8 mouse cellular contexts compared by ENCODE assay signal in genomic region chr19:21329770-21330169, GRCm38 (mm10). TPM values are rescaled to one million over a fixed set of nuclear protein-coding genes. Genes with fewer than 3 reads are reported as not detected.
A peak's percentile ranks its signal among the peaks of the same experiment; 100 is the strongest.
DNase-seq lines count a peak whose midpoint lies in the region; ATAC-seq lines count a peak whose summit lies in the region.

No protein-coding gene starts in this region.

- peak; percentile 3 for DNase-seq in adrenal gland, adult 8-10 months
- no peak for DNase-seq in adrenal gland, adult 18-20 months (ENCODE audit: low spot score in 2 of 2)
- DNase-seq in ovary, postnatal 14 days (ENCODE audit: low spot score): peak; percentile 39
- DNase-seq in ovary, adult 18-20 months (ENCODE audit: low spot score): no peak
- peak; percentile 76 to 87 for DNase-seq in heart, postnatal 14 days
- DNase-seq in left cerebral cortex, adult 8-10 months (ENCODE audit: low spot score in 2 of 2): peak; percentile 14 to 27

- intact Hi-C loops in heart, postnatal 14 days (cut with DNase I): no loop called here

- no peak for ATAC-seq in erythroblast, adult 5-6 weeks (replicated peaks; ENCODE audit: low FRiP score, poor library complexity, severe bottlenecking)
- ATAC-seq in megakaryocyte progenitor cell, adult 5-6 weeks (replicated peaks; ENCODE audit: poor library complexity): no peak

RNA-seq across cellular contexts. Expression of gene Zfand5, which starts 57.7 kb away (rescaled TPM):
- 100 to 1,000 TPM; 154 to 233 (median 183) TPM for total RNA-seq in adrenal gland, adult 8-10 months (2022)
- total RNA-seq in adrenal gland, adult 18-20 months (2021): 100 to 1,000 TPM; 175 to 235 TPM
- total RNA-seq in heart, postnatal 14 days (2021): 100 to 1,000 TPM; 112 to 115 TPM
- total RNA-seq in left cerebral cortex, adult 8-10 months (2022): 100 to 1,000 TPM; 146 to 182 (median 163) TPM
- total RNA-seq in erythroblast, adult 5-6 weeks (2015; ENCODE audit: low replicate concordance): 187 and 214 TPM in 2 replicates
- 274 and 279 TPM in 2 replicates for total RNA-seq in erythroblast, adult 5-6 weeks (2017; ENCODE audit: low replicate concordance)
- 134 and 154 TPM in 2 replicates for total RNA-seq in megakaryocyte progenitor cell, adult 5-6 weeks (2015)
- 87.5 and 93.1 TPM in 2 replicates for total RNA-seq in megakaryocyte progenitor cell, adult 5-6 weeks (2017)

Comparison
In these comparisons a context has a peak if more than half of its experiments do, and no peak if none do; other contexts are left out.
1. DNase-seq: peak in adrenal gland, adult 8-10 months (single experiment), ovary, postnatal 14 days (single experiment), heart, postnatal 14 days (2 of 2) and left cerebral cortex, adult 8-10 months (2 of 2); none in adrenal gland, adult 18-20 months (0 of 2) and ovary, adult 18-20 months (single experiment).